Mouse (Mus musculus): ENCODE results near the gene Sgsm2.
A peak's percentile ranks its signal among the peaks of the same experiment; 100 is the strongest.

Gene Sgsm2

GRCm38 (mm10) chr11:74896901-74897677 is at the start of gene Sgsm2:
Gene Sgsm2, minus strand, starts transcription at chr11:74897060.
- no peak for TF ChIP-seq GATA4 (IDR thresholded peaks at IDR 0.05; ENCODE audit: insufficient replicate concordance, low read length)

GRCm38 (mm10) chr11:74946348-74946747 is 49.5 kb upstream of the Sgsm2 start:
- no peak for TF ChIP-seq GATA4 (IDR thresholded peaks at IDR 0.05; ENCODE audit: insufficient replicate concordance, low read length)

- TF ChIP-seq GATA4 (IDR thresholded peaks at IDR 0.05; ENCODE audit: insufficient replicate concordance, low read length): no peak
Observed at GRCm38 (mm10) chr11:74930391-74930790, 33.5 kb upstream of the Sgsm2 start.

GRCm38 (mm10) chr11:74929111-74929510 is 32.3 kb upstream of the Sgsm2 start:
- TF ChIP-seq GATA4 (IDR thresholded peaks at IDR 0.05; ENCODE audit: insufficient replicate concordance, low read length): no peak

- TF ChIP-seq GATA4 (IDR thresholded peaks at IDR 0.05; ENCODE audit: insufficient replicate concordance, low read length): no peak
Observed at GRCm38 (mm10) chr11:74927236-74927725, 30.4 kb upstream of the Sgsm2 start.

- TF ChIP-seq GATA4 (IDR thresholded peaks at IDR 0.05; ENCODE audit: insufficient replicate concordance, low read length): 0 out of 2 replicates have a peak, but pooled peaks have one; percentile 37
Observed at GRCm38 (mm10) chr11:74926388-74927005, 29.6 kb upstream of the Sgsm2 start.

- TF ChIP-seq GATA4 (IDR thresholded peaks at IDR 0.05; ENCODE audit: insufficient replicate concordance, low read length): no peak
Observed at GRCm38 (mm10) chr11:74925577-74926387, 28.9 kb upstream of the Sgsm2 start, which contains the start of the genes Smg6 and Srr. Gene Smg6, plus strand, starts transcription at chr11:74925823. Gene Srr, minus strand, starts transcription at chr11:74925948.

- no peak for TF ChIP-seq GATA4 (IDR thresholded peaks at IDR 0.05; ENCODE audit: insufficient replicate concordance, low read length)
Observed at GRCm38 (mm10) chr11:74924149-74924548, 27.3 kb upstream of the Sgsm2 start.

- no peak for TF ChIP-seq GATA4 (IDR thresholded peaks at IDR 0.05; ENCODE audit: insufficient replicate concordance, low read length)
Observed at GRCm38 (mm10) chr11:74919249-74919648, 22.4 kb upstream of the Sgsm2 start.

GRCm38 (mm10) chr11:74912492-74912891 is 15.6 kb upstream of the Sgsm2 start:
- TF ChIP-seq GATA4 (IDR thresholded peaks at IDR 0.05; ENCODE audit: insufficient replicate concordance, low read length): no peak

- TF ChIP-seq GATA4 (IDR thresholded peaks at IDR 0.05; ENCODE audit: insufficient replicate concordance, low read length): no peak
Observed at GRCm38 (mm10) chr11:74909978-74910377, 13.1 kb upstream of the Sgsm2 start.

- TF ChIP-seq GATA4 (IDR thresholded peaks at IDR 0.05; ENCODE audit: insufficient replicate concordance, low read length): no peak
Observed at GRCm38 (mm10) chr11:74908618-74909399, 11.9 kb upstream of the Sgsm2 start.

GRCm38 (mm10) chr11:74907850-74908249 is 11.0 kb upstream of the Sgsm2 start:
- no peak for TF ChIP-seq GATA4 (IDR thresholded peaks at IDR 0.05; ENCODE audit: insufficient replicate concordance, low read length)

- no peak for TF ChIP-seq GATA4 (IDR thresholded peaks at IDR 0.05; ENCODE audit: insufficient replicate concordance, low read length)
Observed at GRCm38 (mm10) chr11:74902416-74902815, 5.6 kb upstream of the Sgsm2 start.

- TF ChIP-seq GATA4 (IDR thresholded peaks at IDR 0.05; ENCODE audit: insufficient replicate concordance, low read length): no peak
Observed at GRCm38 (mm10) chr11:74901555-74901954, 4.7 kb upstream of the Sgsm2 start.
